Mouse (Mus musculus): Measurements from ENCODE around the gene Mxi1. TPM values are rescaled to one million over a fixed set of nuclear protein-coding genes. Genes with fewer than 3 reads are reported as not detected.

The Mxi1 gene
- polyA plus RNA-seq, 1 experiment from 2014 or later: 43.0 TPM

DNA sequence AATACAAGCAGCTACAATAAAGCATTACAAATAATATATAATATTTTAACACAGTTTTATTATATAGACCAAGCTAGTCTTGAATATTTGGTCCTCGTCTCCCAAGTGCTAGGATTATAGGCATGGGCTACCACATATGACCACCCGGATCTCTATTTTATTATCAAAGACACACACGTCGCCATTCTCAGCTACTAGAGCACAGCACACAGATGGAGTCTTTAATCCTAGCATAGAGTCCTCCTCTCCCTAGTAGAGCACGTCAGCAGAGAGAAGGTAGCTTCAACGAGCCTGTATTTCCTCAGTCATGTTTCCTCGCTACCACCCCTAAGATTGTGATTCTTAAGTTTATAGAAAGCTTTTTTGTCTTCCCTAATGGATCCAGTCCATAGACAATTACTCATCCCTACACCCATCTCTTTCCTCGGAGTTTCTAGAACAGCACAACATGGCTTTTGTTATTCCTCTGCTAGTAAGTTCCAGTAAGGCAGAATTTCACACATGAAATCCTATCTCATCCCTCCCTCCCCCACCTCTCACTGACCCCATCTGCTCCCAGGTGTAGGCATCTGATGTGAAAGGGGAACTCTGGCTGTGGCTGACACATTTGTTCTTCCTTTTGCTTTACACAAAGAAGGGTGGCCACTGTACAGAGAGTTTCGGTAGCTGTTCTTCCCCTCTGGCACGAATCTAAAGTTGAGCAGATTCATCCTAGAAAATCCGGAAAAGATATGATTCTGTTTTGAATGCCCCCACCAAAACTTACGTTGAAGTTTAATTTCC is 87.3 kb downstream of the Mxi1 start:
- TF ChIP-seq CTCF (IDR thresholded peaks at IDR 0.05) (no peak), EP300 (IDR thresholded peaks at IDR 0.05) (no peak)
- H3K4me2 ChIP-seq (replicated peaks; ENCODE audit: low read depth, low read length): no peak overlapping the region
- no peaks in the 10 kb centered on the region for H3K36me3 ChIP-seq (ENCODE audit: insufficient read depth, low read length)
- no peak overlapping the region for H3K9ac ChIP-seq (replicated peaks; ENCODE audit: low read depth)
- no peak overlapping the region for H3K27ac ChIP-seq (ENCODE audit: low read length)
- WGBS: 70% methylated on average over 12 of the region's 12 CpGs
- H3K9me3 ChIP-seq (ENCODE audit: low read length): no peaks in the 10 kb centered on the region
- ATAC-seq (no peak), DNase-seq (ENCODE audit: low spot score) (no peak)
- no peaks in the 10 kb centered on the region for H3K4me1 ChIP-seq (ENCODE audit: insufficient read depth, low read depth, low read length)
- no peak overlapping the region for H3K4me3 ChIP-seq (ENCODE audit: low read depth, low read length)
- H3K27me3 ChIP-seq (replicated peaks; ENCODE audit: insufficient read depth, low read length): no peaks in the 10 kb centered on the region

DNA sequence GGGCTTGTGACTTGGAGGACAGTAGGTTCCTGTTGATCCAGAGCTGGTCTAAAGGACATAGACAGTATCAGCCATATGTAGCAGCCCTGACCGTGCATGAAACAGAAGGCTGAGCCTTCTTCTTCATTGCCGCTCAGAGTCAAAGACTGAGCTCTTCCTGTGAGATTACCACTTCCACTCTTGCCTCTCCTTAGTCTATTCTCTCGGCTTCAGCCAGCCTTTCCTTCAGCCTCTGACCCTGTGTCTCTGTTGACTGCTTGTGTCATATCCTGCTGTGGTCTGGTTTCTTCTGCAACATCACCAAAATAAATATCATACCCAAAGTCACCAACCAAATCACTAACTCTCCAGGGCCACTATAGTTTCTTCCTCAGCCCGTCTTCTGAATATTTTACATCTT is 88.9 kb downstream of the Mxi1 start:
- Histone ChIP-seq H3K4me3 (ENCODE audit: low read depth, low read length) (no peak overlapping the region), H3K4me1 (ENCODE audit: insufficient read depth, low read depth, low read length) (no peaks in the 10 kb centered on the region), H3K27me3 (replicated peaks; ENCODE audit: insufficient read depth, low read length) (no peaks in the 10 kb centered on the region), H3K27ac (ENCODE audit: low read length) (no peak overlapping the region), H3K9me3 (ENCODE audit: low read length) (no peaks in the 10 kb centered on the region), H3K4me2 (replicated peaks; ENCODE audit: low read depth, low read length) (no peak overlapping the region), H3K36me3 (ENCODE audit: insufficient read depth, low read length) (no peaks in the 10 kb centered on the region), H3K9ac (replicated peaks; ENCODE audit: low read depth) (no peak overlapping the region)
- TF ChIP-seq CTCF (IDR thresholded peaks at IDR 0.05): no peak
- ATAC-seq: no peak
- no peak for DNase-seq (ENCODE audit: low spot score)
- 67% methylated on average over 4 of the region's 4 CpGs for WGBS

DNA sequence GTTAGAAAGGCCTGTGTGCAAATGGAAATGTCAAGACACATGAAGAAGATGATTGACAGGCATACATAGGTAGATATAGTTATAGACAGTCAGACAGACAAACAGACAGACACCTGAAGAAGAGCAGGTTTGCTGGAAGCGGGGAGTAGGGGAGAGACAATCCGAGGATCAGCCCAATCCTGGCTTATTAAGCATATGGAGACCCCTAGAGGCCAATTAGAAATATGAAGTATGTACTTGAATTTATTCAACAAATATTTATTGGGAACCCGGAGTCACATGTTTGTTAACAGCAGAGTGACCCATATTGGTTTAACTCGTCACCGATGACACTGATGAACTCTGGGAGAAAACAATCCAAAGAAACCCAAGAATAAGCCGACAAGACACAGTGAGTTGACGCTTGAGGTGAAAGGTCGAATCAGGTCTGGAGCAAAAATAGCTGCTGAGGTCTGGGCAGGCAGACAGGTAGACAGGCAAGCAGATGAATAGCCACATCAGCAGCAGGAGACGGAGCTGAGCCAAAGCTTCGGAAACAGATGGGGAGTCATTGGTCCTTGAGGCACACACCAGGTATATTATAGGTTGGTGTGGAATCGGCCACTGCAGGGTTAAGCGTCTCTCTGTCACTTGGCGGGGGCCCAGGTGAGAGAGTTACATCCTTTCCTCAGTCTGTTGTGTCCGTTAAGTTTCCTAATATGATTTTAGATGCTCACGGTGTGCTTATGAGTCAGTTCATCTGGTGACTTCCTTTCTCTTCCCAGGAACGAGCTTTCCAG is 90.2 kb downstream of the Mxi1 start:
- Histone ChIP-seq H3K27ac (ENCODE audit: low read length) (no peak overlapping the region), H3K4me1 (ENCODE audit: insufficient read depth, low read depth, low read length) (no peaks in the 10 kb centered on the region), H3K9me3 (ENCODE audit: low read length) (no peaks in the 10 kb centered on the region), H3K27me3 (replicated peaks; ENCODE audit: insufficient read depth, low read length) (no peaks in the 10 kb centered on the region), H3K4me2 (replicated peaks; ENCODE audit: low read depth, low read length) (no peak overlapping the region), H3K9ac (replicated peaks; ENCODE audit: low read depth) (no peak overlapping the region), H3K36me3 (ENCODE audit: insufficient read depth, low read length) (no peaks in the 10 kb centered on the region), H3K4me3 (ENCODE audit: low read depth, low read length) (no peak overlapping the region)
- no peak for ATAC-seq
- 72% methylated on average over 16 of the region's 16 CpGs for WGBS
- DNase-seq (ENCODE audit: low spot score): no peak
- TF ChIP-seq EP300 (IDR thresholded peaks at IDR 0.05) (no peak), CTCF (IDR thresholded peaks at IDR 0.05) (peak; percentile 14; the same call in 1 of the 2 replicates)

DNA sequence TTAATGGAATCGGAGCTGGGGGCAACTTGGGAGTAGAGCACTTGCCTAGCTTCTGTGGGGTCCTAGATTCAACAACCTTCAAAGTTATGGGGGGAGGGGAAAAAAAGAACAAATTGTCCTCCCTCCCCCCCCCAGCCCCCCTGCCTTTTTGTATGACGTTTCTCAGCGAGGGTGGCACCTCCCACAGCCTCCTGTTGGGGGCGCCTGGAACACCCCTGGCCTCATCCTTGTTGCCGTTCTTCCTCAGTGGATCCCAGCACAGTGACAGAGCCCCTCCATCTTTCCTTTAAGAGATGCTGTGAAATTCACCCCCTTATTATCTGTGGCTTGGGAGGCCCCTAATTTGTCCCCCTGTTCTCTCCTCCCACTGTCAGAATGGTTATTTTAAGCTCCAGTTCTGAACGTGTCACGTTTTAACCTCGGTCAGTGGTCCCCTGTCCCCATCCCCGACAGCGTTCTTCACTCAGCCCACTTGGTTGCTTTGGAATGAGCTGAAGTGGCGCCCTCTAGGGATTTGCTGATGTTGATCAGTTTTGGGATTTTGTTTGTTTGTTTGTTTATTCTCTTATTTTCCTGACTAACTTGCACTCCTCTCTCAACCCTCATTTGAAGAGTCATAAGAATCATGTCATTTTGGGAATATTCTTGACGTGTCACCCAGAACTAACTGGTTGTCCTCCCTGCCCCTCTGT is 92.6 kb downstream of the Mxi1 start:
- H3K36me3 ChIP-seq (ENCODE audit: insufficient read depth, low read length): no peaks in the 10 kb centered on the region
- no peak overlapping the region for H3K4me2 ChIP-seq (replicated peaks; ENCODE audit: low read depth, low read length)
- no peak overlapping the region for H3K9ac ChIP-seq (replicated peaks; ENCODE audit: low read depth)
- H3K4me3 ChIP-seq (ENCODE audit: low read depth, low read length): no peak overlapping the region
- ATAC-seq (no peak), DNase-seq (ENCODE audit: low spot score) (no peak)
- WGBS: 50% methylated on average over 12 of the region's 12 CpGs
- no peaks in the 10 kb centered on the region for H3K4me1 ChIP-seq (ENCODE audit: insufficient read depth, low read depth, low read length)
- H3K27ac ChIP-seq (ENCODE audit: low read length): no peak overlapping the region
- H3K27me3 ChIP-seq (replicated peaks; ENCODE audit: insufficient read depth, low read length): no peaks in the 10 kb centered on the region
- TF ChIP-seq EP300 (IDR thresholded peaks at IDR 0.05) (no peak), CTCF (IDR thresholded peaks at IDR 0.05) (no peak; the same call in 1 of the 2 replicates)
- H3K9me3 ChIP-seq (ENCODE audit: low read length): no peaks in the 10 kb centered on the region

DNA sequence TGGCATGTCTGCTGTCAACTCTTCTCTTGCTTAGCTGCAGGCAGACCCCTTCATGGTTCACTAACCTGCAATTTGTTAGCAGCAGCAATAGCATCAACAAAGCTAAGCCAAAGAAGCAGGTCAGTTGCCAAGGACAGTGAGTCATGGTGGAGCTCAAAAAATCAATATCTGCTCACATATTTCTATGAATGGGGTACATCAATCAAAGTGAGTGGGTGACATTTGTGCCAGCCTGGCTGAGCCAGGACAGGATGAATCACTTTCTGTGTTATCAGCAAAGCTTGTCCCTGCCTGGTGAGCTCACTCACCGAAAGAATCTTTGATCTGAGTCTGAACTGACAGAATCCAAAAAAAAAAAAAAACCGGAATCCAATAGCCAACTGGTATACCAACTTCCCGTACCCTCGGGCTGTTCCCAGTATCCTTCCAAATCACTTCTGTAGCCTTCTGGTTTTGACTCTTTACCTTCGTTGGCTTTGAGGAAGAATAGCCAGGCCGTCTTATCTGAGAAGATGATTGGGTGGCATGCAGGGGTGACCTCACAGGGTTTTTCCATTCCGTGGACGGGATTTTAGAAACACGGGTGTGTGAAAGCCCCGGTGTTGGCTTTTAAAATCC is 94.0 kb downstream of the Mxi1 start:
- no peak overlapping the region for H3K9ac ChIP-seq (replicated peaks; ENCODE audit: low read depth)
- H3K9me3 ChIP-seq (ENCODE audit: low read length): no peaks in the 10 kb centered on the region
- no peaks in the 10 kb centered on the region for H3K36me3 ChIP-seq (ENCODE audit: insufficient read depth, low read length)
- H3K4me1 ChIP-seq (ENCODE audit: insufficient read depth, low read depth, low read length): no peaks in the 10 kb centered on the region
- H3K27ac ChIP-seq (ENCODE audit: low read length): no peak overlapping the region
- no peak overlapping the region for H3K4me3 ChIP-seq (ENCODE audit: low read depth, low read length)
- WGBS: 86% methylated on average over 10 of the region's 10 CpGs
- DNase-seq (ENCODE audit: low spot score): no peak
- ATAC-seq: no peak
- no peaks in the 10 kb centered on the region for H3K27me3 ChIP-seq (replicated peaks; ENCODE audit: insufficient read depth, low read length)
- TF ChIP-seq CTCF (IDR thresholded peaks at IDR 0.05) (no peak), EP300 (IDR thresholded peaks at IDR 0.05) (no peak)
- no peak overlapping the region for H3K4me2 ChIP-seq (replicated peaks; ENCODE audit: low read depth, low read length)

All from lung, postnatal 0 days (tissue).